Mouse (Mus musculus): ENCODE results near the gene Tnr. TPM values are rescaled to one million over a fixed set of nuclear protein-coding genes. Genes with fewer than 3 reads are reported as not detected.

Gene Tnr
- polyA plus RNA-seq, 1 experiment from 2014 or later = 0.08 TPM

GRCm38 (mm10) chr1:159865696-159866095 is 342.1 kb downstream of the Tnr start:
- ChIA-PET CTCF (no interaction called here), POLR2A (no interaction called here)
- peaks cover 23% of the 10 kb centered on the region for H3K27me3 ChIP-seq
- ATAC-seq = no peak
- no peak for DNase-seq (ENCODE audit: low read depth, low spot score)
- no peak for TF ChIP-seq CTCF (IDR thresholded peaks at IDR 0.05)
- in situ Hi-C loops (cut with MboI; ENCODE audit: low pct_unique_long_range_greater_than_20kb) = no loop called here

GRCm38 (mm10) chr1:159869619-159870441 is 346.3 kb downstream of the Tnr start:
- POLR2A ChIA-PET = no interaction called here
- in situ Hi-C loops (cut with MboI; ENCODE audit: low pct_unique_long_range_greater_than_20kb) = no loop called here
- CTCF ChIA-PET = interaction anchor here (1.3 to 1.5 kb wide), 2 partner anchors 12 to 21 kb away, joined by 3 to 5 read pairs; no protein-coding TSS in a partner anchor
- no peak for TF ChIP-seq CTCF (IDR thresholded peaks at IDR 0.05)
- ATAC-seq (no peak), DNase-seq (ENCODE audit: low read depth, low spot score) (no peak)
- peaks cover 15% of the 10 kb centered on the region for H3K27me3 ChIP-seq

GRCm38 (mm10) chr1:159872866-159873265 is 349.3 kb downstream of the Tnr start:
- no peak for ATAC-seq
- no peak for DNase-seq (ENCODE audit: low read depth, low spot score)
- in situ Hi-C loops (cut with MboI; ENCODE audit: low pct_unique_long_range_greater_than_20kb) = no loop called here
- ChIA-PET POLR2A (no interaction called here), CTCF (no interaction called here)
- TF ChIP-seq CTCF (IDR thresholded peaks at IDR 0.05) = no peak
- H3K27me3 ChIP-seq = peaks cover 13% of the 10 kb centered on the region

- DNase-seq (ENCODE audit: low read depth, low spot score) (no peak), ATAC-seq (no peak)
- TF ChIP-seq CTCF (IDR thresholded peaks at IDR 0.05) = peak; percentile 61
- POLR2A ChIA-PET = no interaction called here
- in situ Hi-C loops (cut with MboI; ENCODE audit: low pct_unique_long_range_greater_than_20kb) = no loop called here
- CTCF ChIA-PET = interaction anchor here (2.2 kb wide), 1 partner anchor 9 kb away, joined by 8 read pairs; no protein-coding TSS in a partner anchor
- H3K27me3 ChIP-seq = peaks cover 3% of the 10 kb centered on the region
Measured at GRCm38 (mm10) chr1:159878681-159879080, 355.1 kb downstream of the Tnr start.

- in situ Hi-C loops (cut with MboI; ENCODE audit: low pct_unique_long_range_greater_than_20kb) = loop anchor here (10.0 kb wide), 2 partner anchors 495 to 585 kb away; no protein-coding TSS in a partner anchor
- ATAC-seq (no peak), DNase-seq (ENCODE audit: low read depth, low spot score) (no peak)
- POLR2A ChIA-PET = no interaction called here
- no peak for TF ChIP-seq CTCF (IDR thresholded peaks at IDR 0.05)
- peaks cover 3% of the 10 kb centered on the region for H3K27me3 ChIP-seq
- CTCF ChIA-PET = interaction anchor here (1.0 kb wide), 1 partner anchor 9 kb away, joined by 4 read pairs; no protein-coding TSS in a partner anchor
Measured at GRCm38 (mm10) chr1:159879866-159880265, 356.3 kb downstream of the Tnr start.

- H3K27me3 ChIP-seq = no peaks in the 10 kb centered on the region
- in situ Hi-C loops (cut with MboI; ENCODE audit: low pct_unique_long_range_greater_than_20kb) = loop anchor here (5.0 to 10.0 kb wide), 3 partner anchors 177 to 591 kb away; no protein-coding TSS in a partner anchor
- CTCF ChIA-PET = no interaction called here
- TF ChIP-seq CTCF (IDR thresholded peaks at IDR 0.05) = no peak
- no peak for ATAC-seq
- POLR2A ChIA-PET = no interaction called here
- no peak for DNase-seq (ENCODE audit: low read depth, low spot score)
Measured at GRCm38 (mm10) chr1:159885476-159885875, 361.9 kb downstream of the Tnr start.

- in situ Hi-C loops (cut with MboI; ENCODE audit: low pct_unique_long_range_greater_than_20kb) = loop anchor here (5.0 to 10.0 kb wide), 3 partner anchors 174 to 594 kb away; no protein-coding TSS in a partner anchor
- ATAC-seq = no peak
Measured at GRCm38 (mm10) chr1:159888611-159889010, 365.0 kb downstream of the Tnr start.

GRCm38 (mm10) chr1:159889012-159889765 is 365.6 kb downstream of the Tnr start:
- no peaks in the 10 kb centered on the region for H3K27me3 ChIP-seq
- DNase-seq (ENCODE audit: low read depth, low spot score) (peak; percentile 86), ATAC-seq (peak; percentile 100)
- TF ChIP-seq CTCF (IDR thresholded peaks at IDR 0.05) = peak; percentile 44
- POLR2A ChIA-PET = no interaction called here
- CTCF ChIA-PET = interaction anchor here (0.8 to 1.2 kb wide), 4 partner anchors 9 to 298 kb away, joined by 3 to 4 read pairs (median 3); no protein-coding TSS in a partner anchor
- in situ Hi-C loops (cut with MboI; ENCODE audit: low pct_unique_long_range_greater_than_20kb) = loop anchor here (5.0 to 10.0 kb wide), 3 partner anchors 173 to 594 kb away; no protein-coding TSS in a partner anchor

More at GRCm38 (mm10) chr1:159888611-159889010, 365.0 kb downstream of the Tnr start:
- no peaks in the 10 kb centered on the region for H3K27me3 ChIP-seq
- ChIA-PET POLR2A (no interaction called here), CTCF (interaction anchor here (0.8 to 1.2 kb wide), 4 partner anchors 9 to 299 kb away, joined by 3 to 4 read pairs (median 3); no protein-coding TSS in a partner anchor)
- DNase-seq (ENCODE audit: low read depth, low spot score) = no peak
- TF ChIP-seq CTCF (IDR thresholded peaks at IDR 0.05) = no peak

GRCm38 (mm10) chr1:159890524-159890923 is 367.0 kb downstream of the Tnr start:
- no peak for TF ChIP-seq CTCF (IDR thresholded peaks at IDR 0.05)
- DNase-seq (ENCODE audit: low read depth, low spot score) = no peak
- CTCF ChIA-PET = interaction anchor here (0.9 kb wide), 1 partner anchor 171 kb away, joined by 4 read pairs; no protein-coding TSS in a partner anchor
- POLR2A ChIA-PET = no interaction called here
- in situ Hi-C loops (cut with MboI; ENCODE audit: low pct_unique_long_range_greater_than_20kb) = no loop called here
- no peak for ATAC-seq
- H3K27me3 ChIP-seq = no peaks in the 10 kb centered on the region

GRCm38 (mm10) chr1:159895094-159895493 is 371.5 kb downstream of the Tnr start:
- in situ Hi-C loops (cut with MboI; ENCODE audit: low pct_unique_long_range_greater_than_20kb) = no loop called here
- ChIA-PET CTCF (no interaction called here), POLR2A (interaction anchor here (0.6 kb wide), 1 partner anchor 164 kb away, joined by 4 read pairs; no protein-coding TSS in a partner anchor)
- ATAC-seq = no peak
- no peaks in the 10 kb centered on the region for H3K27me3 ChIP-seq
- no peak for TF ChIP-seq CTCF (IDR thresholded peaks at IDR 0.05)
- no peak for DNase-seq (ENCODE audit: low read depth, low spot score)
